Mouse (Mus musculus) left cerebral cortex, postnatal 25 days (tissue): ENCODE measurements around the gene Ttll4. TPM values are rescaled to one million over a fixed set of nuclear protein-coding genes. Genes with fewer than 3 reads are reported as not detected.
A peak's percentile ranks its signal among the peaks of the same experiment; 100 is the strongest.

Experiments used
- DNase-seq, 2 experiments: peaks; one replicate each; pipeline ENCODE4 v3.0.0; 2022; ENCODE audit warnings: low spot score in 2 of 2, mixed read lengths in 1 of 2
- intact Hi-C: fragments of 180-260 bp; cut with DNase I; formaldehyde crosslinking; loops from one replicate; pipeline ENCODE4 v1.15.1; 2025
- total RNA-seq, 2 experiments: library from RNA; stranded (reverse); gene quantifications; 2 replicates each; pipeline ENCODE4 v1.2.3; 2021

Gene Ttll4
- total RNA-seq = 10 to 100 TPM; 20.2 to 20.5 TPM

DNA sequence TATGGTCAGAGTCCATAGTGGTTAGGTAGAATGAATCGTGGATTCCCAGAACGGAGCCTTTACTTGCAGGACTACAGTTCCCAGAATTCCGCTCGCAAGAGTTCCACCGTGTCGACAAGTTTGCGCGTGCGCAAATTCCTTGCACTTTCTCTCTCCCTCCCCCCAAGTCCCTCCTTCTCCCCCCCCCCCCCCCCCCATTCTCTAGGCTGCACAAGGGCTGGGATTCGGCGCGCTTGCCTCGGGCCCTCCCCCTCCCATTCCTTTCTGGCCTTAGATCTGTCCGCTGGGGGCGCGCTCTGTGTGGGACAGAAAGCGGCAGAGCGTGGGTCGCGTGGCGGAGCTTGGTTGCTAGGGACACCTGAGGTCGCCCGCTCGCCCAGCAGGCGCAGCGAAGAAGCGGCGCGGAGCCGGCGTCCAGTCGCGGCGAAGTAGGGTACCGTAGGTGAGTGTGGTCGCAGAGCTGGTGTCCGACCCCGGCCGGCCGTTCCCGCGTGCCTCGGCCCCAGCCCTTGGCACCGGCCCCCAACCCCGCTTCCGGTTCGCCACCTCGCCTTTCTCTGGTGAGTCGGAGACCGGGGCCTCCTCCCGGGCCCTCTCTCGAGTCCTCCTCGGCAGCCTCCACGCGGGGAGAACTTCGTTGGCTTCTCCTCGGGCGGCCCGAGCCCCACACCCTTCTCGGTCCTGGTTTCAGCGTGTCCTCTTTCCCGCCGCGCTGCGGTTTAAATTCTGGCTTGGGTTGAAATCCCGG, at the start of gene Ttll4:
TSS of gene Ttll4 (plus strand) at position 298 of the 748 bp plus-strand sequence.
- intact Hi-C loops = loop anchor here (10.0 kb wide), 1 partner anchor 57 kb away; the partner anchor contains the start of genes Rnf25 and Stk36
- DNase-seq = peak; percentile 91 to 95

DNA sequence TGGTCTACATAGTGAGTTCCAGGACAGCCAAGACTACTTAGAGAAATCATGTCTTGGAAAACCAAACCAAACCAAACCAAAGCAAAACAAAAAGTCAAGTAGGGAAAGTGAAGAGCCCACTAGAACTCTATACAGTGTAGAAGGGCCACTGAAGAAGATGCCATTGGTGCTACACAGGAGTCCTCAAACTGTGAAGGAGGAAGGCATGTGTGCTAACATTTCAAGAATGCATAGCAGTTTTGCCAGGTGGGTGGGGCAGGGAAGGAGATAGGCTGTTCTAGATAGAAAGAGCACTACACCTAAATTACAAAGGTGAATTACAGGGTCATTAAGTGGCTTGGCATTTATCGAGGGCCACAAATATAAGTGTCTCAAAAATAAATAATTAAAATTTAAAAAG, 37.4 kb upstream of the Ttll4 start:
- no peak for DNase-seq
- intact Hi-C loops = no loop called here

DNA sequence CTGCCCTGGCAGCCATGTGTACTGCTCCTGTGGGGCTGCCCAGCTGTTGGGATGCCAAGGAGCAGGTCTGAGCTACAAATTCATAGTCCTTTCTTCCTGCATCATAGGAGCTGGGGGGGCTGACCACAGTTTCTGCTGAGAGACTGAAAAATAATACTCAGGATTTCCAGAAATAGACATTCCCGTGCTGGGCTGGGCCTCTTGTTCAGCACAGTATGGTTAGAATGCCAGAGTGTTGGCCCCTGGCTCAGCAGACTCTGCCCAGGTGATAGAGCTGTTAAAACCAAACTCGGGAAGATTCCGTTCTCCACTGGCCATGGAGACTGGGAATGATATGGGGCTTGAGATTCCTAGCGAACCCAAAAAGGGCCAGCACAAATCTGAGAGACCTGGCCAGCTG, 35.5 kb upstream of the Ttll4 start:
- intact Hi-C loops = no loop called here
- no peak for DNase-seq

DNA sequence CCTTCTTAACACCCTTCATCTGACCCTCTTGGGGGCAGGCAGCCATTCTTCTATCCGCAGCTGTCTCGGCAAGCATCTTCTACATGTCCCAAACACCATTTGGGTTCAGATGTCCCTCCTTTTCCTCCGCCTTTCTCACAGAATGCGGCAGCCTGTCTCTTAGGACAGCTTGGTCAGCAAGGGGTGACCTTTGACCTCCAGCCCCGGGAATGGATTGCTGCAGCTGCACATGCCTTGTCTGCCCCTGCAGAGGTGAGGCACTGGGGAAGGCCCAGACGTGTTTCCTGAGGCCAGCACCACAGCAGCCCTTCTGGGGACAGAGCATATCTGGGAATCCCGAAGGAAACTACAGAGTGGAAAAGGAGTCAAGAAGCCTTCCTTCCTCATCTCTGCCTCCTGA, 33.5 kb upstream of the Ttll4 start:
- intact Hi-C loops = no loop called here
- DNase-seq = no peak

DNA sequence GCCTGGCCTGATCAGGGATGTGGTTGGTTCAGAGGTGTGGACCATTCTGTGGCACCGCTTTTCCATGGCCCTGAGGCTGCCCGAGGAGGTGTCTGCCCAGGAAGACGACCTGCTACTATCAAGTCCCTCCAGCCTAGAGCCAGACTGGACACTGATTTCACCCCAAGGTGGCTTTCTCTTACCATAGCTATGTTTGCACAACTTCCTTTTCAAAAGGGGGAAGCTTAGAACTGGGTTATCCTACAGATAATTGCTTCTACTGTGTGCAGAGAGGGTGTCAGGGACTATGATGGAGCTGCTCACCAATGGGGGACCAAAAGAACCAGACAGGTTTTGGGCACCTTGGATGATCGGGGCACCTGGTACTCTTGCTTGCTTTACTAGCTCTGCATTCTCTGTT, 28.8 kb upstream of the Ttll4 start:
- intact Hi-C loops = no loop called here

DNA sequence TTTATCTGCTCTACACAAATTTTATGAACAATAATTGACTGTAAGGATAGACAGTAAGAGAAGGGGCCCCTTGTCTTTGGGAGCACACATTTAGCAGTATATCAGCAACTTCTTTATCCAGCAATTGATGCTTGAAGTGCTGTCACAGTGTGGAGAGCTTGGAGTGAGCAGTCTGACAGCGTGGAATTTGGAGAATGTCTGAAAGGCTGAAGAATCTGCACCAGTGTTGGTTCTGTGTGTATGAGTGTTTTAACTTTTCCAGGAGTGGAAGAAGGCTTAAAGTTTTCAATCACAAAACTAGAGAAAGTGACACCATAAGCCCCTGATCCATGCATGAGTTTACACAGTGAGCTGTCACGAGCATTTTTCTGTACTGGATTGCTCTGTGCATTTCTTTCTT, 18.0 kb upstream of the Ttll4 start:
- DNase-seq = no peak
- intact Hi-C loops = loop anchor here (10.0 kb wide), 1 partner anchor 111 kb away; no protein-coding TSS in a partner anchor

More for the DNA sequence above, 28.8 kb upstream of the Ttll4 start:
- no peak for DNase-seq

DNA sequence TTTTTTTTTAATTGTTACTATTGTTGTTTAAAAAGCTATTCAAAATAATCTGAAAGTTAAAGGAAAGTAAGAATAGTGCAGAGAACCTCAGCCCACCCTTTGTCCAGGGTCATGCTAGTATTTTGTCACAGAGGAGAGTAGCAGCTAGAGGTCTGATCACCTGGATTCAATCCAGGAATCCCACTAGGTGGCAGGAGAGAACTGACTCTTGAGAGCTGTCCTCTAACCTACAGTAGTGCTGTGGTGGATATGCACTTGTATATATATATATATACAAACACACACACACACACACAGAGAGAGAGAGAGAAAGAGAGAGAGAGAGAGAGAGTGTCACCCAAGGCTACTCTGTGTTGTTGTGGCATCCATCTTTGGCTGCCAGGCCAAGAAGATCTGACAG, 17.6 kb upstream of the Ttll4 start:
- intact Hi-C loops = loop anchor here (10.0 kb wide), 1 partner anchor 111 kb away; no protein-coding TSS in a partner anchor
- no peak for DNase-seq

DNA sequence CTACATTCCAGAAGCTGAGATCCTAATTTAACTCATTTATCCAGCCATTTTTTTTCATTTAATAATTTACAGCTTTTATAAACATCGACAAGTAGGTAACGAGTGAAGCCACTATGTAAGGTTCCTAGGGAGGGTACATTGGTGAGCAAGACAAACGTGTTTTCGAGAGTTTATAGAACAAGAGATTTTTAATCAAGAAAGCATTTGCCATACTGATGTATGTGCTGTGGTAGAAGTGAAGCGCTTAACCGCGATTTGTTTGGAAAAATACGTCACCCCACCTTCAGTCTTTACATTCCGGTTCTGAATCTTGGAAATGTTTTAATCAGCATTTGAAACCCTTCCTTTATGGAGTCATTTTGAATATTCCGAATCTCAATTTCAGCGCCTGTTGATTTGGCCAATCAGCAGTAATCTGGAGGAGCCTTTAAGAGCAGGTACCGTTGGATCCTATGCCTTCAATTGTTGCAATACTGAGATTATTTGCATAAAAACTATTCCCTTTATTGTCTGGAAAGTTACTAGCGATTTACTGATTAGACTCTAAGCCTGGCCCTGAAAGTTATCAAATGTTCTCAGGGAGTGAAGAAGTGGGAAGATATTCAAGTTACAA, 814 bp downstream of the Ttll4 start:
- peak in 1 of 2 experiments; percentile 2 for DNase-seq
- intact Hi-C loops = loop anchor here (10.0 kb wide), 1 partner anchor 58 kb away; the partner anchor contains the start of genes Rnf25 and Stk36

DNA sequence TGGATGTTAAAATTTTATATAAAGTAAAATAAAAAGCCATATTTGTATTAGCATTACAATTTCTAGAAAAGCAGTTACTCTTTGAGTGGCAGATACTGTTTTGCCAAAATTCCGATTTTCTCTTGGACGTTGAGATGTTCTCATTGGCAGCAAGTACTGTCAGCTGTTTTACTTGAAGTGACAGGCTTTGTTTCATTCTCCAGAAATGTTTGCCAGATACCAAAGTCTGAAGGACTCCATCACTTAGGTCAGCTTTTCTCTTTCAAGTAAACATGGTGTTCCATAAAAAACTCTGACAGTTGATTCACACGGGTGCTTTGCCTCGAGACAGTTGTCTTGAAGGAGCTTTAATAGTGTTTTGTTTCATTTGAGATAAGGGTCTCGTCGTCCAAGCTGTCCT, 3.6 kb downstream of the Ttll4 start:
- no peak for DNase-seq
- intact Hi-C loops = loop anchor here (10.0 kb wide), 1 partner anchor 60 kb away; the partner anchor contains the start of genes Rnf25 and Stk36

DNA sequence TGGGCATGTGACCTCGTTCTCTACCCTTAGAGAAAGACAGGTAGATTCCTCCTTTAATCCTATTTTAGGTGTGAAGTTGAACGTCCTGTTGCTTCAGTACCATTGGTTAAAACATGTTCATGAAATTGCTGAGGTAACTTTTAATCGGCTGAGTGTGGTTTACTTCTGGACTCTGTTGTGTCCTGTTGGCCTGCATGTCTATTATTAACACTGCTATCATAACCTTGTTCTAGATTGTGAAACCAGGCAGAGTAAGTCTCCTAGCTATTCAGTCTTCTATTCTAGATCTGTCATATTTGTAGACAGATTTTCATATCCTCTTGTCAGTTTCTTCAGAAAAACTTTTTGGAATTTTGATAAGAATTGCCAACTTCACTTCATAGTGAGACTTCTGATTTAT, 6.8 kb downstream of the Ttll4 start:
- intact Hi-C loops = loop anchor here (10.0 kb wide), 1 partner anchor 64 kb away; the partner anchor contains the start of genes Rnf25 and Stk36
- DNase-seq = no peak

DNA sequence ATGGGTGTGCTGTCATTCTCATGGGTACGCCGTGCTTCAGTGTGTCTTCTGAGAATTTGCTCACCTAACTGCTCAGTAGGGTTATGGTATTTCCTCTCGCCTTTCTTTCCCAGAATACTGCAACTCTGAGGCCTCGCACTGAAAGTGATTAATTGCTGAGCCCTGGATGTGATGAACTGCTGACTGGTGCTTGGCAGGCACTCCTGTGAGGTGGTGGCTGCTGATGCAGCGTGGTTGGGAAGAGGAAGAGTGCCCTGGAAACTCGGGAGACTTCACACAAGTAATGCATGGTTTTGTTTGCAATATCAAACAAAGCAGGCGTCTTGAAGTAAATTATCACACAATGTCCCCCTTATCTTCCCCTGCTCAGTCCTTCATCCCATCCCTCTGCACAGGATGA, 11.2 kb downstream of the Ttll4 start:
- no peak for DNase-seq
- intact Hi-C loops = no loop called here

DNA sequence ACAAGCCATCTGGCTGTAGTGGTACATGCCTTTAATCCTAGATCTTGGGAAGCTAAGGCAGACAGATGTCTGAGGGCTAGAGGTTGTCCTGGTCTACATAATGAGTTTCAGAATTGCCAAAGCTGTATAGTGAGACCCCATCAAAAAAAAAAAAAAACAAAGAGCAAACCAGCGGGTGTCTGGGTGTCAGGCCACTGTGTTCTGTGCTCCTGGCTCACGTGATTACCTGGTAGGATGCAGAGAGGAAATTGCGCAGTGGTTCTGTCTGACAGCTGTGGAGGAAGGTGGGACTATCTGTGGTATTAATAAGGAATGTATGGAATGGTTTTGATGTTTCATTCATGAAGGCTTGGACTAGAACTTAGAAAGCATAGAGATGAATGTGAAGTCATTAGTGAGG, 15.3 kb downstream of the Ttll4 start:
- no peak for DNase-seq
- intact Hi-C loops = no loop called here

DNA sequence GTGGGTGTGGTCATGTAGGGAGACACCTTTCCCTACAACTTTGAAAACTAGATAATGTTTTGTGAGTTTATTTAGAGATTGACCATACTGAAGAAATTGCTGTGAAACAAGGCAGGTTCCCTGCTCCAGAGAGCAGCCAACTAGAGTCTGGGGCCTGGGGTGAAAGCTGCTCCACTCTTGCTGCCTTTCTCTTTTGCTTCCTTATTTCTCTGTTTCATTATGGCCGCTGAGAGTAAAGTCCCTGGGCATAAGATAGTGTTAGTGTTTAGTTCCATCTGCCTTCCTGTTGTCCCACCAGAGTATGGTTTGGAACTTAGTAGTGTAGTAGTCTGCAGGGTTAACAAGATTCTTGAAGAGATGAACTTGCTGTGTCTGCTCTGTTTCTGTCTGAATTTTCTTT, 16.3 kb downstream of the Ttll4 start:
- intact Hi-C loops = no loop called here
- DNase-seq = no peak

DNA sequence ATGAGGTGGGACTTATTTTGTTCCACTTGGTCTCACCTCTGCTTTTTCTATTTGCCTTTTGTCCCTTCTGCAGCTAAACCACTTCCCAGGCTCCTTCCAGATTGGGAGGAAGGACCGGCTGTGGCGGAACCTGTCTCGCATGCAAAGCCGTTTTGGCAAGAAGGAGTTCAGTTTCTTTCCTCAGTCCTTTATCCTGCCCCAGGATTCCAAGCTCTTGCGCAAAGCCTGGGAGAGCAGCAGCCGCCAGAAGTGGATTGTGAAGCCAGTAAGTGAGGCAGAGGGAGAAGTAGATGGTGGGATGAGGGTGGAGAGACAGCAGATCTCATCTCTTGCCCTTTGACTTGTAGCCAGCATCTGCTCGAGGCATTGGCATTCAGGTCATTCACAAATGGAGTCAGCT, 25.6 kb downstream of the Ttll4 start:
- DNase-seq = no peak

DNA sequence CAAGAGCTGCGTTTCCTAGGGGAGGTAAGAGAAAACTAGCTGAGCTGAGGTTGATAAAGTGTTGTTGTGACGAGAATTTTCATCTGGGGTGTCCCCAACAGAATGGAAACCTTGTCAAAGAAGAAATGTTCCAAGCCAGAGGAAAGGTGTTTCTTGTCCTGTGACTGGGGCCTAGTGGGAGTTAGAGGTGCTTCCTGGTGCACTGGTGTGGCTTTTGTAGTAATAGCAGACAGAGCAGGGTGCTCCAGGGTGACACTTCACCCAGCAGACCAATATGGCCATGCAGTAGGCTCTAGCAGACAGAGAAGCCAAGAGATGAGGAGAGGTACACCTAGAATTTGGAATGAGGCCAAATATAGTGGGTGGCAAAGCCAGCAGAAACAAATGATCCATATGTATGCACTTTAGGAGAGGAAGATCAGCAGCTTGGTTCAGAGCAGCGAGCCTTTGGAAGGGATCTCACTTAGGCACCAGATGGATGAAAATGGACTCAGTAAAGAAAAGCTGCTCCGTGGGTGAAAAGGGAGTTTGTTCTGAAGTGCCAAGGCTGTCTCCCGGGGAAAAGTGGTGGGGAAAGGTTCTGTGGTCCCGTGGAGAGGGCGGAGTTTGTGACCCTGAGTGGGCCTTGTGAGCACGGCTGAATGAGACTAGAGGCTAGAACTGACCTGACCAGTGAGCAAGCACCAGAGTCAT, 32.5 kb downstream of the Ttll4 start:
- DNase-seq = no peak

More for the DNA sequence above, 25.6 kb downstream of the Ttll4 start:
- intact Hi-C loops = no loop called here

DNA sequence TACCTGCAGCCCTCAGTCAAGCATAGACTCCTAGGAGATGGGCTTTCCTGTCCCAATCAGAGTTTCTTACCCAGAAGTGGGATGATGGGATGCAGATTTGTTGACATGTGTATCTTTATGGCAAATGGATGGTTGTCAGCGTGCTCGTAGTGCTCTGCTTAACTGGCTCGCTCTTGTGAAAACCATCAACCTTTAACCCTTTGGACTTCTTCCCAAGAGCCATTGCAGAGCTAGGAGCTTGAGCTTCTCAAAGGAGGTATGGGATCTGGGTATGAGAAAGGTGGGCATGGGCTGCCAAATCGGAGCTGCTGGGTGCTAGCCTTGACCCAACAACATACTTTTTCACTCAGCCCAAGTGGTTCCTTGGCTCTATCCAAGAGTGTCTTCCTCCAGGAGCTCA, 34.3 kb downstream of the Ttll4 start:
- DNase-seq = no peak
- intact Hi-C loops = no loop called here

More for the DNA sequence above, 32.5 kb downstream of the Ttll4 start:
- intact Hi-C loops = no loop called here

DNA sequence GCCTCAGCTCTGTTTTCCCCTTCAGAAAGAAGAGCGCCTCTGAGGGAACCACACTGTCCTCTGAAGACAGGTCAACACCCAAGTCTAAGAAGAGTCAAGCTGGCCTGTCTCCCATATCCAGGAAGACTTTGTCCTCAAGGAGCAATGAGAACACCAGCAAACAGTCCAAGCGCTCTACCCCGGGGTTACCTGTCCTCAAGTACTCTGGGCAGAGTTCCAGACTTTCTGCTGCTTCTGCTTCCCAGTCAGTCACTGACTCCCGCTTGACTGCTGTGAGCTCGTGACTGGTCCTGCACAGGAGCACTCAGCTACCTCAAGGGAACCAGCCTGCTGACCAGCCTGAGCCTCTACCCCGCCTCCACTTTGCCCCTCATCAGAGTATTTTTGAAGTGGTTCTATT, 35.9 kb downstream of the Ttll4 start:
- no peak for DNase-seq

DNA sequence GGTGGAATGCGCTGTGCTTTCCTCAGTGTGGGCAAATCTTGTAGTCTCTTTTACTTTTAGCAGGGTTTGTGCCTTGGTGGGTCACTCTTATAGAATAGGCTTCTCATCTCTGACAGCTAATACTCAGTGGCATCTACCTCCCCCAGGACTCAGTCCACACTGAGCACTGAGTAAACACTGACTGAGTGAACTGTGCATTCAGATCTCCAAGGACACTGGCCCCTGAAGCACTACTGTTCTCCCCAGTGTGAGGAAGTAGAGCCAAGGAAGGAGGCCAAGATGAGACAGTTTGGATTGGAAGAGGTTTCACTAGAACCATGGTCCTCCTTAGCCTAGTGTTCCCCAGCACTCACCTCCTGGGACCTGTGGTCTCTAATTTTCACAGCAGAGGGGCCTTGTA, 36.8 kb downstream of the Ttll4 start:
- DNase-seq = no peak
- intact Hi-C loops = no loop called here

More for the DNA sequence above, 35.9 kb downstream of the Ttll4 start:
- intact Hi-C loops = no loop called here

DNA sequence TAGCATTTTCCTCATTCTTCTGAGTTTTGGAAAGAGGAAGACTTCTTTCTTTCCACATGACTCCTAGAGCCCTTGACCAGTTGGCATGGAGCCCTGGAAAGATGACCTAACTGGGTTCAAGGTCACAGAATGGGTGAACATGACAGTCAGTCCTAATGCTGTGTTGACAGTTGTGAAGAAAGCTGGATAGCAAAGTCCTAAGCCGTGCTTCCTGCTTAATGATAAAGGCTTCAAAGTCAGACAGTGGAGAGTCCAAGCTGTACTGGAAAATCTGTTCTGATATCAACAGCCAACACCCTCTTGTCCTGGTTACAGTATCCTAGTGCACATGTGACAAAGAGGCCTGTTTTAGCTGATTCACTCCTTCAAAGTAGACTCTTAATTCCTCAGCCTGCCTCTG, 37.2 kb downstream of the Ttll4 start:
- DNase-seq = no peak
- intact Hi-C loops = no loop called here

DNA sequence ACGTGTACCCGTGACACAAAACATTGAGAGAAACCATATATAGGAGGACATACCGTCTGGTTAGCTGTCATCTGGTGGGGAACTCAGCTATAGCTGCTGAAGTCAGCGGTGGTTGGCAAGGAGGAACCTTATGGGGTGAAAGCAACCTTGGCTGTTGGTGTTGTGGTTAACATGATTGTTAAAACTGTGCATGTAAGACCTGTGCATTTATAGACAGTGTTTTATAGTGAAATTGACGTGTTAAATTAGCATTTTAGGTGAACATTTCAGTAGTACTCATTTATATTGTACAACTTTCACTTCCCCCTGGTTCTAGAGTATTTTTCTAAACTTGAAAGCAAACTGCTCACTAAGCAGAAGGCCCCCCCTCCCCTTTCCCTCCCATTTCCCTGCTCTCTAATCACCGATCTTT, 40.6 kb downstream of the Ttll4 start:
- intact Hi-C loops = no loop called here

More for the DNA sequence above, 40.6 kb downstream of the Ttll4 start:
- no peak for DNase-seq
